Comparison of ENCODE assay signal across 20 mouse cellular contexts in genomic region chr16:21650289-21650688, GRCm38 (mm10). TPM values are rescaled to one million over a fixed set of nuclear protein-coding genes. Genes with fewer than 3 reads are reported as not detected.
DNase-seq lines count a peak whose midpoint lies in the region; ATAC-seq lines count a peak whose summit lies in the region.
"Had no signal": no experiment of that assay in that cellular context is flagged by ENCODE, and none has a peak within 500 bp of the region (broad histone marks: within the 10 kb centered on the region; RNA-seq: fewer than 3 reads in every experiment).

No protein-coding gene starts in this region.

- no peaks in the 10 kb centered on the region for H3K27me3 ChIP-seq in embryonic facial prominence, embryonic 13.5 days
- no peaks in the 10 kb centered on the region for H3K27me3 ChIP-seq in embryonic facial prominence, embryonic 10.5 days (replicated peaks; ENCODE audit: low read depth, poor library complexity, severe bottlenecking)
- no peaks in the 10 kb centered on the region for H3K27me3 ChIP-seq in forebrain, embryonic 16.5 days (replicated peaks; ENCODE audit: control insufficient read depth, insufficient read depth, low read length)
- H3K27me3 ChIP-seq in forebrain, embryonic 15.5 days = no peaks in the 10 kb centered on the region
- H3K27me3 ChIP-seq: embryonic facial prominence, embryonic 12.5 days; hindbrain, embryonic 12.5 days; hindbrain, embryonic 15.5 days had no signal

- no peak overlapping the region for H3K4me3 ChIP-seq in embryonic facial prominence, embryonic 13.5 days
- H3K4me3 ChIP-seq in embryonic facial prominence, embryonic 10.5 days = no peak overlapping the region
- no peak overlapping the region for H3K4me3 ChIP-seq in forebrain, embryonic 16.5 days (replicated peaks; ENCODE audit: low read length)
- no peak overlapping the region for H3K4me3 ChIP-seq in forebrain, embryonic 15.5 days
- H3K4me3 ChIP-seq: embryonic facial prominence, embryonic 12.5 days; gastrocnemius, adult 2 months; hindbrain, embryonic 12.5 days; hindbrain, embryonic 15.5 days had no signal

- H3K9me3 ChIP-seq in embryonic facial prominence, embryonic 13.5 days = no peaks in the 10 kb centered on the region
- H3K9me3 ChIP-seq in embryonic facial prominence, embryonic 10.5 days = no peaks in the 10 kb centered on the region
- H3K9me3 ChIP-seq in forebrain, embryonic 16.5 days (ENCODE audit: control insufficient read depth, low read length) = no peaks in the 10 kb centered on the region
- H3K9me3 ChIP-seq in forebrain, embryonic 15.5 days = no peaks in the 10 kb centered on the region
- H3K9me3 ChIP-seq: embryonic facial prominence, embryonic 12.5 days; hindbrain, embryonic 12.5 days; hindbrain, embryonic 15.5 days had no signal

- ATAC-seq in embryonic facial prominence, embryonic 13.5 days (ENCODE audit: insufficient number of reproducible peaks, insufficient read depth, low FRiP score, low TSS enrichment, low read depth) = no peak
- ATAC-seq in forebrain, embryonic 16.5 days = peak; percentile 51; the same call in 1 of the 2 replicates
- ATAC-seq in forebrain, embryonic 15.5 days (replicated peaks) = no peak; the same call in 1 of the 2 replicates
- ATAC-seq: activated CD4-positive, CD25-positive, alpha-beta regulatory T cell, adult 4 months; intestine, postnatal 0 days had no signal

- 83% methylated on average over 3 of the region's 3 CpGs for WGBS in embryonic facial prominence, embryonic 13.5 days
- WGBS in embryonic facial prominence, embryonic 10.5 days = 86% methylated on average over 3 of the region's 3 CpGs
- 39% methylated on average over 3 of the region's 3 CpGs for WGBS in forebrain, embryonic 16.5 days
- WGBS in forebrain, embryonic 15.5 days = 33% methylated on average over 3 of the region's 3 CpGs

- H3K36me3 ChIP-seq in embryonic facial prominence, embryonic 13.5 days = peaks cover 30% of the 10 kb centered on the region
- no peaks in the 10 kb centered on the region; the same call in 1 of the 2 replicates for H3K36me3 ChIP-seq in embryonic facial prominence, embryonic 10.5 days (replicated peaks)
- H3K36me3 ChIP-seq in forebrain, embryonic 16.5 days (ENCODE audit: control insufficient read depth, insufficient read depth) = no peaks in the 10 kb centered on the region
- H3K36me3 ChIP-seq in forebrain, embryonic 15.5 days = 0 out of 2 replicates have a peak, but pooled peaks cover 8% of the 10 kb centered on the region

- H3K4me1 ChIP-seq in embryonic facial prominence, embryonic 13.5 days = no peaks in the 10 kb centered on the region
- 0 out of 2 replicates have a peak, but pooled peaks cover 13% of the 10 kb centered on the region for H3K4me1 ChIP-seq in embryonic facial prominence, embryonic 10.5 days
- peaks cover 13% of the 10 kb centered on the region for H3K4me1 ChIP-seq in forebrain, embryonic 16.5 days (replicated peaks; ENCODE audit: control insufficient read depth, insufficient read depth, low read length)
- H3K4me1 ChIP-seq in forebrain, embryonic 15.5 days = peaks cover 8% of the 10 kb centered on the region
- H3K4me1 ChIP-seq: embryonic facial prominence, embryonic 12.5 days had no signal

- no peak overlapping the region for H3K9ac ChIP-seq in embryonic facial prominence, embryonic 13.5 days
- H3K9ac ChIP-seq in forebrain, embryonic 16.5 days (replicated peaks; ENCODE audit: low read depth, low read length) = no peak overlapping the region
- H3K9ac ChIP-seq in forebrain, embryonic 15.5 days (replicated peaks) = no peak overlapping the region
- H3K9ac ChIP-seq: embryonic facial prominence, embryonic 12.5 days; hindbrain, embryonic 12.5 days; hindbrain, embryonic 15.5 days had no signal

- no peak for DNase-seq in embryonic facial prominence, embryonic 10.5 days (ENCODE audit: low spot score)
- DNase-seq in testis, postnatal 10 days (ENCODE audit: low spot score) = peak; percentile 2
- no peak for DNase-seq in testis, postnatal 14 days (ENCODE audit: low spot score)
- DNase-seq: adrenal gland, adult 8-10 months; adrenal gland, postnatal 25 days; cerebellum, adult 18-20 months; cerebellum, adult 9-10 months; cerebellum, postnatal 14 days; gastrocnemius, adult 2 months; gastrocnemius, postnatal 14 days; kidney, adult 2 months had no signal

- H3K27ac ChIP-seq in embryonic facial prominence, embryonic 13.5 days = peak overlapping the region; percentile 24; the same call in 1 of the 2 replicates
- no peak overlapping the region for H3K27ac ChIP-seq in embryonic facial prominence, embryonic 10.5 days (replicated peaks)
- no peak overlapping the region for H3K27ac ChIP-seq in forebrain, embryonic 16.5 days (ENCODE audit: low read length)
- no peak overlapping the region for H3K27ac ChIP-seq in forebrain, embryonic 15.5 days (replicated peaks)
- H3K27ac ChIP-seq: embryonic facial prominence, embryonic 12.5 days; gastrocnemius, adult 2 months; hindbrain, embryonic 12.5 days; hindbrain, embryonic 15.5 days had no signal

- no peak overlapping the region for H3K4me2 ChIP-seq in embryonic facial prominence, embryonic 13.5 days
- no peak overlapping the region for H3K4me2 ChIP-seq in forebrain, embryonic 16.5 days (ENCODE audit: low read length)
- H3K4me2 ChIP-seq in forebrain, embryonic 15.5 days (replicated peaks) = no peak overlapping the region
- H3K4me2 ChIP-seq: embryonic facial prominence, embryonic 12.5 days; heart, embryonic 11.5 days; hindbrain, embryonic 12.5 days; hindbrain, embryonic 15.5 days had no signal

RNA-seq across cellular contexts. Expression of gene 2510009E07Rik, which starts 44.2 kb away (rescaled TPM):
- polyA plus RNA-seq in embryonic facial prominence, embryonic 13.5 days (2015; fragmentation: Nextera tagmentation; extraction: Ambion mirVana) = 21.3 and 23.5 TPM in 2 replicates
- 12.7 and 14.2 TPM in 2 replicates for polyA plus RNA-seq in embryonic facial prominence, embryonic 10.5 days (2016; fragmentation: Nextera tagmentation; extraction: Ambion mirVana)
- polyA plus RNA-seq in forebrain, embryonic 16.5 days (2015; fragmentation: Nextera tagmentation; extraction: Ambion mirVana) = 43.0 and 43.9 TPM in 2 replicates
- polyA plus RNA-seq in forebrain, embryonic 15.5 days (2015; fragmentation: Nextera tagmentation; extraction: Ambion mirVana) = 41.6 and 42.7 TPM in 2 replicates
